Mouse (Mus musculus) small intestine, adult 2 months (tissue): ENCODE measurements around the gene Fam193a.

Experiments used
- CTCF ChIP-seq: fragments of 200-500 bp; IDR thresholded peaks from 2 replicates; pipeline ENCODE4 v1.5.1; 2012; ENCODE audit warnings: low read depth, mild to moderate bottlenecking, control low read depth, inconsistent platforms, low read length, moderate library complexity, mixed read lengths; ENCODE audit not compliant: insufficient replicate concordance, insufficient read length; ENCODE audit errors: extremely low read depth
- POLR2A ChIP-seq: fragments of 200-500 bp; IDR thresholded peaks from 2 replicates; pipeline ENCODE4 v1.6.1; 2012; ENCODE audit warnings: low read depth, mild to moderate bottlenecking, control low read depth, inconsistent platforms, low read length, moderate library complexity

GRCm38 (mm10) chr5:34519389-34519910 lies 149.7 kb downstream of the Fam193a start:
- TF ChIP-seq CTCF (no peak), POLR2A (no peak)
